Mouse (Mus musculus): ENCODE data around the gene Tent4a. TPM values are rescaled to one million over a fixed set of nuclear protein-coding genes. Genes with fewer than 3 reads are reported as not detected.

Gene Tent4a
- polyA plus RNA-seq, 1 experiment from 2014 or later = 8.8 TPM

DNA sequence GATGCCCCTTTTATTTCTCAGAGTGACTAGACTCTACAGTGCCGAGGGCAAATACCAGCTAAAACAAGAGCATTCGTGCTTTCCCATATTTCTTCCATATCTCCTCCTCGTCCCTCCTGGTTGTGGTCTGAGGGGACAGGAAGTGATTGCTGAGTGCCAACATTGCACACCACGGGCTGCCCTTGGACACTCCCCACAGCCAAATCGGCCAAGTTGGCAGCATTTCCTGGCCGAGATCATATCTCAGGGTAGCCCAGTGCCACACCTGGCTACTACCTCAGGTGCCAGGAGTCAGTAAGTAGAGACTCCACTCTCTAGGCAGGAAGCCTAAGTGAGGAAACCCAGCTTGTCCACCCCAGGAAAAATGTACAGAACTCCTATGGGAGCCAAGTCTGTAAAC lies 6.8 kb upstream of the Tent4a start:
- Histone ChIP-seq H3K9me3 (replicated peaks; ENCODE audit: control insufficient read depth, low read length) (no peaks in the 10 kb centered on the region), H3K4me1 (ENCODE audit: control insufficient read depth, insufficient read depth, low read length) (peaks cover 2% of the 10 kb centered on the region; the same call in 1 of the 2 replicates), H3K36me3 (ENCODE audit: control insufficient read depth, insufficient read depth, low read length) (no peaks in the 10 kb centered on the region), H3K27me3 (replicated peaks; ENCODE audit: control insufficient read depth, insufficient read depth, low read length) (no peaks in the 10 kb centered on the region), H3K4me2 (ENCODE audit: low read length) (no peak overlapping the region), H3K9ac (ENCODE audit: low read length) (no peak overlapping the region), H3K4me3 (ENCODE audit: low read depth, low read length) (no peak overlapping the region), H3K27ac (ENCODE audit: low read depth, low read length) (no peak overlapping the region)
- no peak for ATAC-seq
- DNase-seq (ENCODE audit: low spot score) = no peak
- 87% methylated on average over 6 of the region's 6 CpGs for WGBS

- 20% methylated on average over 4 of the region's 4 CpGs for WGBS
- no peak for ATAC-seq
- H3K27ac ChIP-seq (ENCODE audit: low read depth, low read length) = no peak overlapping the region
- no peak overlapping the region for H3K4me3 ChIP-seq (ENCODE audit: low read depth, low read length)
- peaks cover 6% of the 10 kb centered on the region; the same call in 1 of the 2 replicates for H3K4me1 ChIP-seq (ENCODE audit: control insufficient read depth, insufficient read depth, low read length)
- H3K27me3 ChIP-seq (replicated peaks; ENCODE audit: control insufficient read depth, insufficient read depth, low read length) = no peaks in the 10 kb centered on the region
- H3K4me2 ChIP-seq (ENCODE audit: low read length) = no peak overlapping the region
- no peaks in the 10 kb centered on the region for H3K9me3 ChIP-seq (replicated peaks; ENCODE audit: control insufficient read depth, low read length)
- no peak overlapping the region for H3K9ac ChIP-seq (ENCODE audit: low read length)
- no peak for DNase-seq (ENCODE audit: low spot score)
- H3K36me3 ChIP-seq (ENCODE audit: control insufficient read depth, insufficient read depth, low read length) = no peaks in the 10 kb centered on the region
Measured at GRCm38 (mm10) chr13:69538327-69538726, 3.9 kb upstream of the Tent4a start.

- H3K27me3 ChIP-seq (replicated peaks; ENCODE audit: control insufficient read depth, insufficient read depth, low read length) = no peaks in the 10 kb centered on the region
- no peak overlapping the region for H3K9ac ChIP-seq (ENCODE audit: low read length)
- 75% methylated on average over 7 of the region's 7 CpGs for WGBS
- H3K4me1 ChIP-seq (ENCODE audit: control insufficient read depth, insufficient read depth, low read length) = peaks cover 11% of the 10 kb centered on the region
- no peak overlapping the region for H3K4me3 ChIP-seq (ENCODE audit: low read depth, low read length)
- DNase-seq (ENCODE audit: low spot score) (no peak), ATAC-seq (no peak)
- H3K9me3 ChIP-seq (replicated peaks; ENCODE audit: control insufficient read depth, low read length) = no peaks in the 10 kb centered on the region
- H3K27ac ChIP-seq (ENCODE audit: low read depth, low read length) = no peak overlapping the region
- no peaks in the 10 kb centered on the region for H3K36me3 ChIP-seq (ENCODE audit: control insufficient read depth, insufficient read depth, low read length)
- H3K4me2 ChIP-seq (ENCODE audit: low read length) = no peak overlapping the region
Measured at GRCm38 (mm10) chr13:69537366-69537765, 2.9 kb upstream of the Tent4a start.

DNA sequence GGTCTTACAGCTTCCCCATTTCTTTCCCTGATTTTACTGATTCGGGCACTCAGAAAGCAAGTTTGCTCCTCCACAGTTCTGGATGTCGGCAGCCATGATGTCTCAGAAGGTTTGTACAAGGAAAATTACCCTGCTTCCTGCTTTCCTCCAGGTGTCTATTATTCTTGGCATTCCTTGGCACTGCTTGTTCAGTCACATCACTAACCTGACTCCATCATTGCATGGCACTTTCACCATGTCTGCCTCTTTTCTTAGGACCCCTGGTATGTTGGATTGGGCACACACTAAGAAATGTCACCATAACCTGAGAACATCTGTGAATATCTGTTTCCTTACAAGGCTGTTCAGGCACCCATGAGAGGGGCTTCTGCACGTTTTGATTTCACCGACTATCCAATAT lies 1.6 kb upstream of the Tent4a start:
- Histone ChIP-seq H3K27ac (ENCODE audit: low read depth, low read length) (no peak overlapping the region), H3K36me3 (ENCODE audit: control insufficient read depth, insufficient read depth, low read length) (no peaks in the 10 kb centered on the region), H3K4me2 (ENCODE audit: low read length) (peak overlapping the region; percentile 93; the same call in 1 of the 2 replicates), H3K4me1 (ENCODE audit: control insufficient read depth, insufficient read depth, low read length) (peaks cover 24% of the 10 kb centered on the region), H3K9me3 (replicated peaks; ENCODE audit: control insufficient read depth, low read length) (no peaks in the 10 kb centered on the region), H3K27me3 (replicated peaks; ENCODE audit: control insufficient read depth, insufficient read depth, low read length) (no peaks in the 10 kb centered on the region), H3K9ac (ENCODE audit: low read length) (no peak overlapping the region), H3K4me3 (ENCODE audit: low read depth, low read length) (no peak overlapping the region)
- DNase-seq (ENCODE audit: low spot score) = no peak
- 79% methylated on average over 4 of the region's 4 CpGs for WGBS
- no peak for ATAC-seq

DNA sequence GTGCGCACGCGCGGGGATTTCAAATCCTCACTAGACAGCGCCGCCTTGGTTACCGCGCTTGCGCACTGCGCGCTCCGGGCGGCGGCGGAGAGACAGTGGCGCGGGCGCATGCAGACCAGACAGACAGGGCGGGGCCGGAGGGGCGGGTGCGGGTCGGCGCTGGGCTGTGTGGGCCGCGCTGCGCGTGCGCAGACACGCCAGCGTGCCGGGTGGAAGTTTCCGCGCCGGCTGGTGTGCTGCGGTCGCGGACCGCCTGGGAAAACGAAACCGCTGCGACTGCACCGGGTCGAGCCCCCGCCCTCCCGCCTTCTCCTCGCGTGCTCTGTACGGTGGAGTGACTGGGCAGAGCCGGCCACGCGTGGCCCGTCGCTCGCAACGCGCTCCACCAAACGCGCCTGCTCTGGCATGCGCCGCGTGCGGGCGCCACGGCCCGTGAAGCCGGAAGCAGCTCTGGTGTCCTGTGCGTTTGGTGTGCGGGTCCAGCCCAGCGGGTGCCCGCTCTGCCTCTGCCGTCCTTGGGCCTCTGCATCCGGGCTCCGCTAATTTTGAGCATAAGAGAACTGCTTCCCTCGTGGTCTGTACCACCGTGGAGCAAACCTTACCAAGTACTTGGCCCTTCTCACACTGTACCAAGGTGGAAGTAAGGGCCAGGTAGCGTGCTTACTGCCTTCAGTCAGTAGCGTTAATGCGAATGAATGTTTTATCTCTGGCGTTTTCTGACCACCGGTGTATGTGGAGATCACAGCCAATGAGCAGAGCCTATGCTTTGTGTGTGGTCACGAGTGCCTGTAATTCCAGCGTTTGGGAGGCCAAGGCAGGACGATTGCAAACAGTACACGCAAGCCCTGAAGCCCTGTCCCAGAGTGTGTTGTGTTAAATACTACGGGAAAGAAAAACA lies 486 bp upstream of the Tent4a start:
- ATAC-seq = peak; percentile 95
- peaks cover 29% of the 10 kb centered on the region for H3K4me1 ChIP-seq (ENCODE audit: control insufficient read depth, insufficient read depth, low read length)
- H3K4me2 ChIP-seq (ENCODE audit: low read length) = peak overlapping the region; percentile 93

GRCm38 (mm10) chr13:69533405-69534333 lies 748 bp downstream of the Tent4a start, which contains the start of gene Nsun2:
Gene Nsun2 (plus strand): TSS chr13:69533746.
- H3K9ac ChIP-seq (ENCODE audit: low read length) = peak within 1 kb of the TSS; percentile 88
- WGBS = under 1% methylated on average over 89 of the region's 155 CpGs
- 0 out of 2 replicates have a peak, but pooled peaks cover 6% of the 10 kb centered on the region for H3K36me3 ChIP-seq (ENCODE audit: control insufficient read depth, insufficient read depth, low read length)
- H3K4me3 ChIP-seq (ENCODE audit: low read depth, low read length) = peak within 1 kb of the TSS; percentile 87
- peak within 1 kb of the TSS; percentile 94 for H3K27ac ChIP-seq (ENCODE audit: low read depth, low read length)
- H3K27me3 ChIP-seq (replicated peaks; ENCODE audit: control insufficient read depth, insufficient read depth, low read length) = no peaks in the 10 kb centered on the region
- DNase-seq (ENCODE audit: low spot score) (peak; percentile 51), ATAC-seq (0 out of 2 replicates have a peak, but pooled peaks have one; percentile 0)
- H3K4me1 ChIP-seq (ENCODE audit: control insufficient read depth, insufficient read depth, low read length) = peaks cover 29% of the 10 kb centered on the region
- H3K9me3 ChIP-seq (replicated peaks; ENCODE audit: control insufficient read depth, low read length) = no peaks in the 10 kb centered on the region
- peak within 1 kb of the TSS; percentile 84 for H3K4me2 ChIP-seq (ENCODE audit: low read length)

More for the DNA sequence above, 486 bp upstream of the Tent4a start:
- Histone ChIP-seq H3K27ac (ENCODE audit: low read depth, low read length) (peak overlapping the region; percentile 94), H3K9ac (ENCODE audit: low read length) (peak overlapping the region; percentile 88), H3K9me3 (replicated peaks; ENCODE audit: control insufficient read depth, low read length) (no peaks in the 10 kb centered on the region), H3K4me3 (ENCODE audit: low read depth, low read length) (peak overlapping the region; percentile 87), H3K36me3 (ENCODE audit: control insufficient read depth, insufficient read depth, low read length) (0 out of 2 replicates have a peak, but pooled peaks cover 4% of the 10 kb centered on the region), H3K27me3 (replicated peaks; ENCODE audit: control insufficient read depth, insufficient read depth, low read length) (no peaks in the 10 kb centered on the region)
- DNase-seq (ENCODE audit: low spot score) = peak; percentile 99
- under 1% methylated on average over 77 of the region's 86 CpGs for WGBS

GRCm38 (mm10) chr13:69532893-69533404 lies 1.5 kb downstream of the Tent4a start:
- H3K9me3 ChIP-seq (replicated peaks; ENCODE audit: control insufficient read depth, low read length) = no peaks in the 10 kb centered on the region
- DNase-seq (ENCODE audit: low spot score) = no peak
- WGBS = 4% methylated on average over 9 of the region's 9 CpGs
- no peak overlapping the region; the same call in 1 of the 2 replicates for H3K27ac ChIP-seq (ENCODE audit: low read depth, low read length)
- H3K27me3 ChIP-seq (replicated peaks; ENCODE audit: control insufficient read depth, insufficient read depth, low read length) = no peaks in the 10 kb centered on the region
- peak overlapping the region; percentile 88 for H3K9ac ChIP-seq (ENCODE audit: low read length)
- peak overlapping the region; percentile 87 for H3K4me3 ChIP-seq (ENCODE audit: low read depth, low read length)
- 0 out of 2 replicates have a peak, but pooled peaks cover 6% of the 10 kb centered on the region for H3K36me3 ChIP-seq (ENCODE audit: control insufficient read depth, insufficient read depth, low read length)
- peak overlapping the region; percentile 84 for H3K4me2 ChIP-seq (ENCODE audit: low read length)
- no peak for ATAC-seq
- peaks cover 29% of the 10 kb centered on the region for H3K4me1 ChIP-seq (ENCODE audit: control insufficient read depth, insufficient read depth, low read length)

DNA sequence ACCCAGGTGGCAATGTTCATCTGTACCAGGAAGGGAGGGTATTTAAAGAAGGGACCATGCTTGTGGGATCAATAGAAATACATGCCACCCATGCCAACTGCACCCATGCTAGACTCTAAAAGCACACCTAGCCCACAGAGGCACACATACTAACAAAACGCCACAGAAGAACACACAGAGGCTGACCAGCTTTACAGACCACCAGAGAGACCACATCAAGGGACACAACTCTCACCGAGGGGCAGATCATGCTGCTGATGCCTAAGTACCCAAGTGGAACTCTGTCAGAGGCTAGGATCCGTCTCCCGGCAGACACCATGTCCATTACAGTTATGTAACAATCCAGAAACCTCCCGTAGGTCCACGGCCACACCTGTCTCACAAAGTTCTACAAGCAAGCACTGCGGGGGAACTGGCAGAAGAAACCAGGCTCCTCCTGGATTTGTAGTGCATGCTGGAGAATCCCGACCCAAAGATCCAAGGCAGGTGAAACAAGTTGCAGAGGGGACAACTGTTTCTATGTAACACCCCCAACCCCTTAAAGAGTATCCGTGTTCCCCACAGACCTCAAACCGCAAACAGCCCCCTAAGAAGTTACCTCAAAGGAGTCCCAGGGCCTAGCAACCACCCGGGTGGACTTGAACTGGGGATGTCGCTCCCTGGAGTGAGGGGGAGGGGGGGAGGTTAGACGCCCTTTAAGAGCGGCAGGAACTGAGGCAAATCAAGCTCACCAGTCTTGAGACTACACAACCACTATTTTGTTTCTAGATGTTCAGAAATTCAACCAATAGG lies 2.1 kb downstream of the Tent4a start:
- Histone ChIP-seq H3K36me3 (ENCODE audit: control insufficient read depth, insufficient read depth, low read length) (0 out of 2 replicates have a peak, but pooled peaks cover 6% of the 10 kb centered on the region), H3K27ac (ENCODE audit: low read depth, low read length) (no peak overlapping the region), H3K4me3 (ENCODE audit: low read depth, low read length) (peak overlapping the region; percentile 87), H3K27me3 (replicated peaks; ENCODE audit: control insufficient read depth, insufficient read depth, low read length) (no peaks in the 10 kb centered on the region), H3K4me1 (ENCODE audit: control insufficient read depth, insufficient read depth, low read length) (peaks cover 33% of the 10 kb centered on the region), H3K4me2 (ENCODE audit: low read length) (peak overlapping the region; percentile 84), H3K9ac (ENCODE audit: low read length) (peak overlapping the region; percentile 88), H3K9me3 (replicated peaks; ENCODE audit: control insufficient read depth, low read length) (no peaks in the 10 kb centered on the region)
- 18% methylated on average over 14 of the region's 14 CpGs for WGBS
- no peak for DNase-seq (ENCODE audit: low spot score)
- ATAC-seq = no peak

Data from forebrain, embryonic 14.5 days (tissue).